Mouse (Mus musculus) heart, postnatal 0 days (tissue): ENCODE results near the gene Degs2.

Experiments
- CTCF ChIP-seq: IDR thresholded peaks from 2 replicates; pipeline ENCODE4 v1.5.1; 2016; ENCODE audit warnings: antibody characterized with exemption, control low read depth, low read depth
- EP300 ChIP-seq: IDR thresholded peaks from 2 replicates; pipeline ENCODE4 v1.6.1; 2016; ENCODE audit warnings: antibody characterized with exemption, low read depth

DNA sequence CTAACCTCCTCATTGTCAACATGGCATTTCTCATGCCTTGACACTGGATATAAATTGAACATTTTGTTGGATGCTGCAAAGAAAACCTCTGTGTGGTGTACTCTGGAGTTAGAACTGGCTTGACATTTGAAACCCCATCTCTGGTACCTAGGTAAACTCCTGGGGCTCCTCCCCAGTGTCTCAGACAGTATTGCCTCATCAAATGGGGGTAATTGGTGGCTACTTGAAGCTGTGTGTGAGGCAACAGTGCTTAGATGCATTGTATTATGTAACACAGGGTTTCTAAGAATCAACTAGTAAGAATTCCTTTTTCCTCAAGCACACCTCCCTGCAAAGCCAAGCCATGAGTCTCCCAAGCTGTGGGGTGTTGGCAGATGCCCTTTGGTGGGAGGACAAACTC, 54.3 kb downstream of the Degs2 start:
- TF ChIP-seq CTCF (no peak), EP300 (no peak)
